Mouse (Mus musculus) stomach, embryonic 15.5 days (tissue): ENCODE measurements around the gene Tmem208. TPM values are rescaled to one million over a fixed set of nuclear protein-coding genes. Genes with fewer than 3 reads are reported as not detected.

Source experiments
- ATAC-seq: fragments of 200-750 bp; cut with Nextera tagmentation; 2 replicates; pipeline ENCODE4 v1.8.0; 2017; ENCODE audit warnings: low read depth, moderate number of reproducible peaks, moderate TSS enrichment; ENCODE audit not compliant: insufficient read depth, low FRiP score
- H3K27ac ChIP-seq: fragments of 300-500 bp; sonication (generic); 2 replicates; pipeline ENCODE4 v1.5.1; 2015; ENCODE audit warnings: mild to moderate bottlenecking, inconsistent platforms
- H3K27me3 ChIP-seq: fragments of 300-500 bp; sonication (generic); replicated peaks from 2 replicates; pipeline ENCODE4 v1.6.1; 2015; ENCODE audit warnings: inconsistent platforms
- H3K36me3 ChIP-seq: fragments of 300-500 bp; sonication (generic); 2 replicates; pipeline ENCODE4 v1.6.1; 2015; ENCODE audit warnings: inconsistent platforms
- H3K4me1 ChIP-seq: fragments of 300-500 bp; sonication (generic); 2 replicates; pipeline ENCODE4 v1.6.1; 2015; ENCODE audit warnings: inconsistent platforms
- H3K4me2 ChIP-seq: fragments of 300-500 bp; sonication (generic); 2 replicates; pipeline ENCODE4 v1.6.1; 2015; ENCODE audit warnings: mild to moderate bottlenecking, inconsistent platforms
- H3K4me3 ChIP-seq: fragments of 300-500 bp; sonication (generic); replicated peaks from 2 replicates; pipeline ENCODE4 v1.5.1; 2015; ENCODE audit warnings: inconsistent platforms
- H3K9ac ChIP-seq: fragments of 300-500 bp; sonication (generic); 2 replicates; pipeline ENCODE4 v1.6.1; 2015; ENCODE audit warnings: inconsistent platforms
- H3K9me3 ChIP-seq: fragments of 300-500 bp; sonication (generic); 2 replicates; pipeline ENCODE4 v1.6.1; 2016; ENCODE audit warnings: inconsistent platforms
- WGBS: fragments of 180-500 bp; shearing (Covaris S2); methylation state at CpG from one replicate; pipeline ENCODE4 v1.1.7; 2015; 5-methylcytosine and 5-hydroxymethylcytosine counted together
- polyA plus RNA-seq: library from polyadenylated mRNA; unstranded; fragments of >200 nt; fragmentation: Nextera tagmentation; extraction: Ambion mirVana; gene quantifications from 2 replicates; pipeline ENCODE4 v1.2.1, GENCODE M21; 2015

The Tmem208 gene
- polyA plus RNA-seq, 1 experiment from 2014 or later = 131 TPM

GRCm38 (mm10) chr8:105336373-105337130 is 10.4 kb downstream of the Tmem208 start:
- no peak for ATAC-seq
- 70% methylated on average over 32 of the region's 32 CpGs for WGBS
- Histone ChIP-seq H3K27ac (no peak overlapping the region), H3K4me3 (no peak overlapping the region), H3K36me3 (peaks cover 45% of the 10 kb centered on the region), H3K4me1 (peaks cover 22% of the 10 kb centered on the region), H3K27me3 (no peaks in the 10 kb centered on the region), H3K4me2 (no peak overlapping the region), H3K9me3 (no peaks in the 10 kb centered on the region), H3K9ac (no peak overlapping the region)

DNA sequence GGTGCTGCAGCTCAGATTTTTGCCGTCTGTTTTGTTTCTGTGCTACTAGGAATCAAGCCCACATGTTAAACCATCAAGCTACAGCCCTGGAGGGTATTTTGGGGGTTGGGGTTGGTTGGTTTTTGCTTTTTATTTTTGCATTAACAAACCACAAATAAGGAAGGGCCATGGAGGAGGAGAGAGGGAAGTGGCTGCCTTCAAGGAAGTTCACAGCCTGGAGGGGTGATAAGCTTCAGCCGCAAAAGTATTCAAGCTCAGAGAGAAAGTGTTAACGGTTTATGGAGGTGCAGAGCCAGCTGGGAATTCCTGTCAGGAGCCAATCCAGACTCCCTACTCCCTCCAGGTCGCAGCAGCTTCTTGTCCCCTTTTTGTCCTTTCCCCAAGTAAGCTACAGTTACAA is 12.8 kb downstream of the Tmem208 start:
- Histone ChIP-seq H3K4me3 (no peak overlapping the region), H3K9ac (no peak overlapping the region), H3K4me2 (no peak overlapping the region), H3K27ac (peak overlapping the region; percentile 13; the same call in 1 of the 2 replicates), H3K4me1 (peaks cover 32% of the 10 kb centered on the region), H3K27me3 (no peaks in the 10 kb centered on the region), H3K36me3 (peaks cover 34% of the 10 kb centered on the region), H3K9me3 (no peaks in the 10 kb centered on the region)
- no peak for ATAC-seq
- WGBS = 39% methylated on average over 4 of the region's 4 CpGs

DNA sequence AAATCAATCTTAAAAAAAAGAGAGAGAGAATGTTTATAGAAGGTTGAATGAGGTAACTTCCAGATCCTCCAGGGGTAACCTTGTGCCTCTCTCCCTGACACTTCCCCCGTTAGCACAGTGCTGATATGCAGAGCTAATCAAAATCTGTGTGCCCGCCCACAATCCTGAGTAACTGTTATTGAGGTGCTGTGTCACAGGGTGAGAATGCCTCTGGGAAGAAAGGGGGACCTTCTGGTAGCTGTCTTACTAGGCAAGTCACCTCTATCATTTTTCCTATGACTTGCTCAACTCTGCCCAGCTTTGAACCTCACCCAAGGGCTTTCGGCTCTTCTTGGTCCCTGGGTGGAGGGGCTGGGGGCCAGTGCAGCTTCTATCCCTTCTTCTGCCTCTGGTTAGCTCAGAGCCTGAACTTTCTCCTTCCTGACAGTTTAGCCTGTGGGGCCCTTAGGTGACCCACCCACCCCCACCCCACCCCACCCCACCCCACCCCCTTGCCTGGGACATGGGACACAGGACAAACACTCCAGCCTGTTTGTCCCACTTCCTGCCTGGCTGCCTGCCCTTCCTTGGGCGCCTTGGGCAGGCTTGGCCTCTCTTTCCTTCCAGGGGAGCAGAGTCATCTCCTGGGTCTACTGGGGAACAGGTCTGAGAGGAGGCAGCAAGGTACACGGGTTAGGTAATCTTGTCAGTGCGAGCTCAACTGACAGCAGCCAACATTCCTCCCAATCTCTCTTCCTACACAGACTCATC is 13.9 kb downstream of the Tmem208 start:
- H3K36me3 ChIP-seq = peaks cover 26% of the 10 kb centered on the region
- 63% methylated on average over 6 of the region's 6 CpGs for WGBS
- peak overlapping the region; percentile 66; the same call in 1 of the 2 replicates for H3K27ac ChIP-seq
- no peaks in the 10 kb centered on the region for H3K27me3 ChIP-seq
- peaks cover 41% of the 10 kb centered on the region for H3K4me1 ChIP-seq
- ATAC-seq = peak; percentile 57
- H3K9ac ChIP-seq = no peak overlapping the region
- no peaks in the 10 kb centered on the region for H3K9me3 ChIP-seq
- no peak overlapping the region for H3K4me2 ChIP-seq
- H3K4me3 ChIP-seq = no peak overlapping the region

- WGBS = 27% methylated on average over 8 of the region's 8 CpGs
- ATAC-seq = no peak
These were observed 15.2 kb downstream of the Tmem208 start for GRCm38 (mm10) chr8:105341399-105341798.

GRCm38 (mm10) chr8:105342768-105343167 is 16.6 kb downstream of the Tmem208 start:
- H3K9ac ChIP-seq = no peak overlapping the region
- H3K9me3 ChIP-seq = no peaks in the 10 kb centered on the region
- H3K36me3 ChIP-seq = 0 out of 2 replicates have a peak, but pooled peaks cover 6% of the 10 kb centered on the region
- WGBS = 57% methylated on average over 4 of the region's 4 CpGs
- no peak overlapping the region for H3K4me2 ChIP-seq
- no peak for ATAC-seq
- H3K27me3 ChIP-seq = no peaks in the 10 kb centered on the region
- H3K27ac ChIP-seq = peak overlapping the region; percentile 61; the same call in 1 of the 2 replicates
- H3K4me3 ChIP-seq = no peak overlapping the region
- H3K4me1 ChIP-seq = peaks cover 59% of the 10 kb centered on the region

More at GRCm38 (mm10) chr8:105341399-105341798, 15.2 kb downstream of the Tmem208 start:
- H3K9ac ChIP-seq = no peak overlapping the region
- H3K4me2 ChIP-seq = no peak overlapping the region
- H3K9me3 ChIP-seq = no peaks in the 10 kb centered on the region
- no peak overlapping the region for H3K4me3 ChIP-seq
- H3K27ac ChIP-seq = peak overlapping the region; percentile 66
- no peaks in the 10 kb centered on the region for H3K27me3 ChIP-seq
- peaks cover 52% of the 10 kb centered on the region for H3K4me1 ChIP-seq
- peaks cover 15% of the 10 kb centered on the region for H3K36me3 ChIP-seq

- Histone ChIP-seq H3K4me3 (no peak overlapping the region), H3K36me3 (no peaks in the 10 kb centered on the region), H3K27me3 (no peaks in the 10 kb centered on the region), H3K9me3 (no peaks in the 10 kb centered on the region), H3K9ac (no peak overlapping the region), H3K4me1 (peaks cover 55% of the 10 kb centered on the region), H3K4me2 (peak overlapping the region; percentile 3; the same call in 1 of the 2 replicates), H3K27ac (peak overlapping the region; percentile 61)
- 50% methylated on average over 8 of the region's 8 CpGs for WGBS
- ATAC-seq = no peak
These were observed 17.8 kb downstream of the Tmem208 start for GRCm38 (mm10) chr8:105343791-105344574.

DNA sequence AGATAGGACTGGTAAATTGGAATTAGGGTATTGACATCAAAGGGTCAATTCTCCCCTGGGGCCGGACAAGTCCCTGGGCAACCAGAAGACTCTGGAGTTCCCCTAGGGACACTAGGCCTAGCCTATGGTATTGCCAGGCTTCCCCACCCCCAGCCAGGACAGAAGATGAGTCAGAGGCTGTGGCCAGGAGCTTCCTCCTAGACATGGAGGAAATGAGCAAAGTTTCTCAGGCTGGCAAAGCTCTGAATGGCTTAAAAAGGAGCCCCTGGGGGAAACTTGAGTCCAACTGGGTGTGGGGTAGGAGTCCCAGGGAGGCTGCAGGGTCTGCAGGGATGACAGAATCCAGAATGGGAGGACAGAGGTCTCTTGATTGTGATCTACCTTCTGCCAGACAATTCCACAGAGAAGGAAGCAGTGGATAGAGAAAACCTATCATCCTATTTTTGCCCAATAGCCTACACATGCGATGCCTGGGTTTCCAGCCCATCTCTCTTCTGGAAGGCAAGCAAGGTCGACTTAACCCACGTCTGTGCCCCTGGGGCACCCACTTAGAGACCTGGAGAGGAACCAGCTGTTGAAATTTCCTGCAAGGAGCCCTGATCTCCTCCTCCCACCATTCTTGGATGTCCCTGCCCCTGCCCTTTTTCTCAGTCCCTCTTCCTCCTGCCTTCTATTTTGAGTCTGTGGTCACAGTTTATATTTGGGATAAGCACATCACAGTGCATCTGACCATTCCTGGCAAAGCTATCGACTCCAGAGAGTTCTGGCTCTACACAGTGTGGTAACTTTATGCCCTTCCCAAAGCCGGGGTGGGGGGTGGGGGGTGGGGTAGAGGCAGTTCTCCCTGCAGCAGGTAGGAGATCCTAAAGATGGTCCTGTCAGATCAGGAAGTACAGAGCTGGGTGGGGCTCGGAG is 19.2 kb downstream of the Tmem208 start:
- Histone ChIP-seq H3K9ac (no peak overlapping the region), H3K9me3 (no peaks in the 10 kb centered on the region), H3K36me3 (no peaks in the 10 kb centered on the region), H3K4me2 (peak overlapping the region; percentile 96), H3K4me3 (no peak overlapping the region), H3K27me3 (0 out of 2 replicates have a peak, but pooled peaks cover 5% of the 10 kb centered on the region), H3K4me1 (peaks cover 52% of the 10 kb centered on the region), H3K27ac (peak overlapping the region; percentile 88)
- 33% methylated on average over 7 of the region's 7 CpGs for WGBS
- no peak for ATAC-seq

DNA sequence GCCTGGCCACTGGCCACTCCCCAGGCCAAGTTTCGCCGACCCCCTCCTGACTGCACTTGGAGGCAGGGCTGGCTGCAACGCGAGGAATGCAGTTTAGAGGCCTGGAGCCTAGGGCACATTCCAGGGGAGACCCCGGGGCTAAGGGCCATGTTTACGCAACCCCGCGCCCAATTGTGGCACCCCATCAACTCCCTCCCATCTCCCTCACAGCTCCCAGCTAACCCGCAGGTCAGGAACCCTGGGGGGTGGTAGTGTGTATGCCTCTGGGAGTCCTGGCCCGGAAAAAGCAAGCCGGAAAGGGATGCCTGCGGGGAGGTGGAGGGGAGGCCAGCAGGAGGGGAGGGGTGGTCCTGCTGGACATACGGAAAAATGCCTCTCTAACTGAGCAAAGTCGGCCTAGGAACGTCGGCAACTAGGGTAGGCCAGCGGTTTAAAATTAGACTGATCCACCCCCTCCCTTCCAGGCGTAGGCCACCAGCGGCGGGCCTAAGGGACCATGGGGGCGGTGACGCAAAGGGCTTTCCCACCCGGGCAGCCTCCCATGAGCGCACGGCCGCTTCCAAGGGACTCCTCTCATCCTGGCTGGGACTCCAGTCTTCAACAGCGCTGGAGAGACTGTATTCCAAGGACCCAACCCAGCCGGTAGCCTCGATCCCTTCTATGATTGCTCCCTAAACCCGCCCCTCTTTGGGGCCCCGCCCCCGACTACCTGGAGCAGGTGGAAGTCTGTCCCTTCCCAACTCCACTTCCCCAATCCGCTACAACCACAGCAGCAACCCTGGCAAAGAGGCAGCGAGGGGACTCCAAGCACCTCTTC is 20.7 kb downstream of the Tmem208 start:
- Histone ChIP-seq H3K9ac (peak overlapping the region; percentile 52), H3K36me3 (no peaks in the 10 kb centered on the region), H3K9me3 (no peaks in the 10 kb centered on the region), H3K4me1 (peaks cover 42% of the 10 kb centered on the region), H3K27me3 (0 out of 2 replicates have a peak, but pooled peaks cover 5% of the 10 kb centered on the region), H3K27ac (peak overlapping the region; percentile 88), H3K4me3 (peak overlapping the region; percentile 77), H3K4me2 (peak overlapping the region; percentile 96)
- 2% methylated on average over 34 of the region's 34 CpGs for WGBS
- ATAC-seq = peak; percentile 25; the same call in 1 of the 2 replicates

DNA sequence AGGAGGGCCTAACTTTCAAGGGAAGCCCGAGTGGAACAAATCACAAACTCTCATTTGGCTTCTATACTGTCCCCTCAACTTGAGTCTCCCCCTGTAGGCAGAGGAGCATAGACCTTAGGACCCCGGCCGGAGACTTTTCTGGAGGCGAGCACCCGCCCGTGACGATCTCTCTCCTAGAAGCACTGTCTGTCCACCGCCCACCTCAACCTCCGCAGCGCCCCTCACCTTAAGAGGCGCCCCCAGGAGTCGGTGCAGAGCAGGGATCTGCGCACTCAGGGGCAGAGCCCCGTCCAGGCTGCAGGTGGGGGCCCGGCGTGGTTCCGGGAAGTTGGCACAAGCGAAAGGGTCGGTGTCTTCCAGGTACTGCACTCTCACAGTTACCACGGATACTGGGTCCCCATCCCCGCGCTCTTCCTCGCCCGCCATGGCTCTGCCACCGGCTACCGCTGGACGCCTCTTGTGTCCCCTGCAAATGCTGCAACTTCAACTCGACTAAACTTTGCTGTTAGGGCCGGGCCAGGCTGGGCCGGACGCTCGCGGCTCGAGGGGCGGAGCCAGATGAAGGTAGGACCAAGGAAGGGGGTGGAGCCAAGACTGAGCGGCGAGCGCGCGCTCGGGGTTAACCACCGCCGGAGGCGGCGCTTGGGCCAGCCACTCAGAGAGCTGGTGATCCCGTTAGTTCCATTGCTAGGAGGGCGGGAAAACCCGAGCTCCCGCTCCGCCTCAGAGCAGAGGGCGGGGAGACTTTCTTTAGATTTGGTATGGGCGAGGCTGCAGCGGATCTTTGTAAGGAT is 21.5 kb downstream of the Tmem208 start, which contains the start of gene Fhod1:
Gene Fhod1 (minus strand): TSS at position 526 of the 794 bp plus-strand sequence.
- peaks cover 39% of the 10 kb centered on the region for H3K4me1 ChIP-seq
- peak within 1 kb of the TSS; percentile 88 for H3K27ac ChIP-seq
- H3K4me2 ChIP-seq = peak within 1 kb of the TSS; percentile 96
- peak; percentile 88 for ATAC-seq
- H3K9me3 ChIP-seq = no peaks in the 10 kb centered on the region
- H3K36me3 ChIP-seq = no peaks in the 10 kb centered on the region
- H3K9ac ChIP-seq = peak within 1 kb of the TSS; percentile 52
- 0 out of 2 replicates have a peak, but pooled peaks cover 5% of the 10 kb centered on the region for H3K27me3 ChIP-seq
- peak within 1 kb of the TSS; percentile 77 for H3K4me3 ChIP-seq
- under 1% methylated on average over 53 of the region's 53 CpGs for WGBS
